Mouse (Mus musculus): ENCODE data around the gene Hmcn1.

The Hmcn1 gene

GRCm38 (mm10) chr1:150992711-150993161 is 499 bp downstream of the Hmcn1 start:
- DNase-seq (ENCODE audit: low spot score in 2 of 2) = no peak

GRCm38 (mm10) chr1:150991745-150992554 is 1.3 kb downstream of the Hmcn1 start:
- DNase-seq (ENCODE audit: low spot score in 2 of 2) = no peak

- DNase-seq (ENCODE audit: low spot score in 2 of 2) = no peak
These were observed 8.3 kb downstream of the Hmcn1 start for GRCm38 (mm10) chr1:150984888-150985287.

GRCm38 (mm10) chr1:150984092-150984503 is 9.1 kb downstream of the Hmcn1 start:
- DNase-seq (ENCODE audit: low spot score in 2 of 2) = no peak

- DNase-seq (ENCODE audit: low spot score in 2 of 2) = no peak
These were observed 14.6 kb downstream of the Hmcn1 start for GRCm38 (mm10) chr1:150978651-150979050.

- peak in 1 of 2 experiments; percentile 12 for DNase-seq (ENCODE audit: low spot score in 2 of 2)
These were observed 17.0 kb downstream of the Hmcn1 start for GRCm38 (mm10) chr1:150976263-150976662.

GRCm38 (mm10) chr1:150959486-150960074 is 33.7 kb downstream of the Hmcn1 start:
- no peak for DNase-seq (ENCODE audit: low spot score in 2 of 2)

GRCm38 (mm10) chr1:150951004-150951403 is 42.2 kb downstream of the Hmcn1 start:
- DNase-seq (ENCODE audit: low spot score in 2 of 2) = no peak

- no peak for DNase-seq (ENCODE audit: low spot score in 2 of 2)
These were observed 43.2 kb downstream of the Hmcn1 start for GRCm38 (mm10) chr1:150950046-150950445.

- DNase-seq (ENCODE audit: low spot score in 2 of 2) = no peak
These were observed 44.3 kb downstream of the Hmcn1 start for GRCm38 (mm10) chr1:150948911-150949310.

GRCm38 (mm10) chr1:150943601-150944000 is 49.6 kb downstream of the Hmcn1 start:
- no peak for DNase-seq (ENCODE audit: low spot score in 2 of 2)

- no peak for DNase-seq (ENCODE audit: low spot score in 2 of 2)
These were observed 51.1 kb downstream of the Hmcn1 start for GRCm38 (mm10) chr1:150942143-150942542.

GRCm38 (mm10) chr1:150936821-150937220 is 56.4 kb downstream of the Hmcn1 start:
- DNase-seq (ENCODE audit: low spot score in 2 of 2) = no peak

GRCm38 (mm10) chr1:150933616-150934015 is 59.6 kb downstream of the Hmcn1 start:
- DNase-seq (ENCODE audit: low spot score in 2 of 2) = peak; percentile 36 to 39

- no peak for DNase-seq (ENCODE audit: low spot score in 2 of 2)
These were observed 72.4 kb downstream of the Hmcn1 start for GRCm38 (mm10) chr1:150920860-150921259.

- peak; percentile 46 to 68 for DNase-seq (ENCODE audit: low spot score in 2 of 2)
These were observed 73.0 kb downstream of the Hmcn1 start for GRCm38 (mm10) chr1:150920276-150920675.

GRCm38 (mm10) chr1:150914936-150915335 is 78.3 kb downstream of the Hmcn1 start:
- DNase-seq (ENCODE audit: low spot score in 2 of 2) = no peak

- DNase-seq (ENCODE audit: low spot score in 2 of 2) = no peak
These were observed 79.6 kb downstream of the Hmcn1 start for GRCm38 (mm10) chr1:150913586-150914136.

- no peak for DNase-seq (ENCODE audit: low spot score in 2 of 2)
These were observed 83.6 kb downstream of the Hmcn1 start for GRCm38 (mm10) chr1:150909642-150910041.

- no peak for DNase-seq (ENCODE audit: low spot score in 2 of 2)
These were observed 99.5 kb downstream of the Hmcn1 start for GRCm38 (mm10) chr1:150893677-150894188.

GRCm38 (mm10) chr1:150890017-150890416 is 103.2 kb downstream of the Hmcn1 start:
- no peak for DNase-seq (ENCODE audit: low spot score in 2 of 2)

- no peak for DNase-seq (ENCODE audit: low spot score in 2 of 2)
These were observed 107.0 kb downstream of the Hmcn1 start for GRCm38 (mm10) chr1:150886267-150886666.

- DNase-seq (ENCODE audit: low spot score in 2 of 2) = no peak
These were observed 114.8 kb downstream of the Hmcn1 start for GRCm38 (mm10) chr1:150878421-150878820.

All from frontal cortex, postnatal 36 days (tissue).